Mouse (Mus musculus): Measurements from ENCODE around the gene Tmem37. TPM values are rescaled to one million over a fixed set of nuclear protein-coding genes. Genes with fewer than 3 reads are reported as not detected.

Tmem37 gene
- total RNA-seq (2021), result 1 to 10 TPM; 5.1 to 6.9 TPM

DNA sequence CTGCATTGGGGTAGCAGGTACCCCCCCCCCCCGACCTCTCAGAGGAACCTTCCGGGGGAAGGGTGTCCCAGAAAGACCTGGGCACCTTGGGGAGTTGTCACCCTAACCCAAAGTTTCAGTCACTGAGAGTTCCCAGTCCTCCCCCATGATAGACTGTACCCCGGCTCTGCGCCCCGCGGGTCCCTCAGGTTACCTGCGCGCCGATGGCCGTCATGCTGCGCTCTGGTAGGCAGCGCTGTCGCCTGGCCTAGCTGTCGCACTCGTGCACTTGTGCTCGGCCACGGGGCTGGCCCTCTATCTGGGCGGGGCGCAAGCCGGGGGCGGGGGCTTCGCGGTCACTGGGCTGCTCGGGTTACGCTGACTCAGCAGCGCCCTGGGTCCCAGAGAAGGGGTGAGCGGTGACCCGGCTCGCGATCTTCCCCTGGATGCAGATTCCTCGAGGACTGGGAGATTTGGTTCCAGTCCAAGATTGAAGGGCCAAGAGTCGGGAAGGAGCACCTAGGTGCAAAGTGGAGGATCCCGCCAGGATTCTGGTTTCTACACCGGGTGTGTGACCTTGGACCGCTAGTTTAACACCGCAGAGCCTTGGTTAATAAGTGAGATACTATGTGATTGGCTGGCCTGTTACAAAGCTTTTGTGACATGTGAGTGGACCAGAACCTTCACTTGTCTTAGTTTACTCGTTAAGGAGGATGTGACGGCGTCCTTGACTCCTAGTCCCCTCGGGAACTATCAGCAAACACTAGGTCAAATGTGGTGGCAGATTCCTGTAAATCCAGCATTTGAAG lies at the start of gene Tmem37:
TSS of gene Tmem37 (minus strand) at position 556 of the 788 bp plus-strand sequence.
- intact Hi-C loops (cut with DNase I), result no loop called here
- peak; percentile 57 for DNase-seq (ENCODE audit: low spot score)

DNA sequence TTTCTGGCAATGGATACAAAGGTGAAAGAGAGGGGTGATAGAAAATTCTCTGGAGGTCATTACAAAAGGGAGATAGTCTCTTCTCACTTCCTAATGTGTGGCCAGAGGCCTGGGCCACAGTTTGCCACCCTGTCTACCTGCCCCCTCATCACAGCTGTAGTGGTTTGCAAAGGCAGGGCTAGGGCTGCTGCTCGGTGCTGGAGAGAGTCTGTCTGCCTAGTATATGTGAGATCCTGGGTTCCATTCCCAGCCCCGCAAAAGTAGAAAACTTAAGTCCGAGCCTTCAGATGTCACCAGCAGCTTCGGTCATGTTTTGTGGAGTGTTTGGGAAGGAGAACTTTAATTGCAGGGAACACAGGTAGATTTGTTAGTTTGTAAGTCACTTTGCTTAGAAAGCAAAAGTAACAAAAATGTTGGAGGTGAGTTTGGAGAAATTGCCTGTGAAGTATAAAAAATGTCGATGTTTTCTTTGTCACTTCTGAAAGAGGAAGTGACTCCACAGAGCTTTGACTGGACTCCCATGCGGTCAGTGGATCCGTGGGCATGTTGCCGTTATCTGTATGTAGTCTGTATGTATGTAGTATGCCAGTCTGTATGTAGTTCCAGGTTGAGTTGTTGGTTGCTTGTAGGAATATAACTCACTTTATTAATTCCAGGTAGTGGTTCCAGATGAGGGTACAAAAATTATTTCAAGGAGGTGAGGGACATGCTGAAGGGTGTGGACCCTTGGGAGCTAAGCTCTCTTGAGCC lies 48.9 kb upstream of the Tmem37 start:
- intact Hi-C loops (cut with DNase I), result loop anchor here (5.0 kb wide), 1 partner anchor 1806 kb away; no protein-coding TSS in a partner anchor
- DNase-seq (ENCODE audit: low spot score), result no peak

DNA sequence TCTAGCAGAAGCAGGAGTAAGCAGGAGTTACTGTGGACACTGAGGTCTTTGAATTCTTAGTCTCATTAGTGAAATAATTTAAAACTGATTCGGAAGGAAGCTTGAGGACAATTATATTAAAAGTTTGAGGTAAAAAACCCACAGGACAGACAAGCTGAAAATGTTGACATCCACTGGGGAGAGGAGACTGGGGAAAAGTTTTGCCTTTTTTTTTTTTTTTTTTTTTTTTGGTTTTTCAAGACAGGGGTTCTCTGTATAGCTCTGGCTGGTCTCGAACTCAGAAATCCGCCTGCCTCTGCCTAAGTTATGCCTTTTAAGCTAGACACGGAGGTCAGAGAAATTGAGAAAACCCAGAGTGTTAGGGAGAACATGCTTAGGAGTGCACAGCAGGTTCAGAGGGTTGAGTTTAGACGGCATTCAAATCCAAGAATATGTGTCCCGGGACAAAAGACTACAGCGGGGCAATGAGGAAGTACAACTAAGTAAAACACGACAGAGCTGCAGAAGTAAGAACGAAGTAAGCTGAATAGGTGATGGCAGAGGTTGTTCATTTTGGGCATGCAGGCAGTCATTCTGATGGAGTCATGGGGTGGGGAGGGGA lies 48.2 kb upstream of the Tmem37 start:
- no peak for DNase-seq (ENCODE audit: low spot score)
- intact Hi-C loops (cut with DNase I), result loop anchor here (5.0 kb wide), 1 partner anchor 1805 kb away; no protein-coding TSS in a partner anchor

DNA sequence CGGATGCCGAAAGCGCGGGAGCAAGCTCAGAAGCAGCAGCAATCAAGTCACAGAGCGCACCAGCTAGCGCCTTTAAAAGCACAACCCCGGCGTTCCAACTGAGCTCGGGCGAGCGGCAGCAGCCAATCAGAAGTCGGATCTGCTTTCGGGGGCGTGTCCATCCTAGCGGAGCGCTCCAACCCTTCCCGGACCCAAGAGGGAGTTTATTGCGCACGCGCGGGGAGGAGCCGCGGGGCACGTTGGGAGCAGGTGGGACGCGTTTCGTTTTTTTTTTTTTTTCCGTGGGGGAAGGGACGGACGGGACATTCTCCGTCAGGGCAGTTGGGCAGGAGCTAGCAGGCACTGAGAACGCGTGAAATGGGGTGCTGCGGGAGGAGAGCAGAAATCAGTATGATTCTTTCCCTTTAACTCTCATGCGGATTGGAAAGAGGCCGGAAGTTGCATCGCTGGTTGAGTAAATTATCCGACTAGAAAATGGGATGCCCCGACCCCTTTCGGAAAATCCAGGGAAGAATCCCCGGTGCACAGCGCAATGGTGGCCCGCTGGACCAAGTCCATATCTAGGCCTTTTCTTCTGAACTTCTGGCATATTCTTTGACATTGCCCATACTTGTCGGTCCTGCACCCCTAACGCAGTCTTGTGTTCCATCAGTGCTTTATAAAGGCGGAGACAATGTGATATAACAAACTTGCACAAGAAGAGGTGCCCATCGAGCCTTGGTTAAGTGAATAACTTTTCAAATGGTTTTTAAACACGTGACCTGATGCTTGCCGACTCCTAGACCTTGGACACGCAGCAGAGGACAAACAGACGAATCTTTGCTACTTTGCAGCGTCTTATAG lies 47.3 kb upstream of the Tmem37 start, which contains the start of the genes Dbi and 3110009E18Rik:
TSS of gene Dbi (minus strand) at position 110 of the 843 bp plus-strand sequence.
TSS of gene 3110009E18Rik (plus strand) at position 219 of the 843 bp plus-strand sequence.
- peak; percentile 96 for DNase-seq (ENCODE audit: low spot score)
- intact Hi-C loops (cut with DNase I), result loop anchor here (5.0 kb wide), 1 partner anchor 1804 kb away; no protein-coding TSS in a partner anchor

DNA sequence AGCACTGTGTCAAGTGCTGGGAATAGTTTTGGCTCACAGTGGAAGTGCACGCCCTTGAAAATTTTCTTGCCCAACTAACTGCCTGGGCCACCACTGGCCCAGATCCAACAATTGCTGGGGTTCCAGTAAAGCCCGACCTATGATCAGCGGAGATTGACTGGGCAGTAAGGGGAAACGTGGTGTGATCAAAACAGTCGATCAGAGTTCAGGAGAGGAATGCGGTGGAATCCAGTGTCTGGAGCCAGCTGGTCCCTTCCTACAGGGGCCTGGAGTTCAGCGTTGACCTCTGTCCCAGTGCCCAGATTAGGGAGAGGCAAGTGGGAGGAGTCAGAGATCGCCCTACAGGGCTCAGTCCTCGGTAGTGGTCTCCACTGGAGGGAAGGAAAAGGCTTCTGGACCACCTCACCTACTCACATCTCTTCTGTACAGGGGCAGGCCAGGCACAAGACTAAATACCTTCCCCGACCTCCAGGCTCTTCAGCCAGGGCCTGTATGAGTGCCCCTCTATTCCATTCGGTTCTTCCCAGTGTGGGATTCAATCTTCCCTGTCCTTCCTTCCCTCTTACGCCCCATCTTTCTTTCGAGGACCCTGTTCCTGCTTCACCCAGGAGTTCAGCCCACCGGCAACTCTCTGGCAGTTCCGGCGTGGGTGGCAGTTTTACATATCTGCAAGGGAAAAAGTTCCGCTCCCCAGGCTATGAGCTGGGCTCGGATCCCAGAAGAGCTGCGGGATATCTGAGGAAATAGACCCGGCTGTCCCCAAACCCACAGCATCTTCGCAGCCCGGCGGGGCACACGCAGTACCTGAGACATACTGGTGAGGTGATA lies 46.5 kb upstream of the Tmem37 start:
- intact Hi-C loops (cut with DNase I), result loop anchor here (5.0 kb wide), 1 partner anchor 1803 kb away; no protein-coding TSS in a partner anchor

DNA sequence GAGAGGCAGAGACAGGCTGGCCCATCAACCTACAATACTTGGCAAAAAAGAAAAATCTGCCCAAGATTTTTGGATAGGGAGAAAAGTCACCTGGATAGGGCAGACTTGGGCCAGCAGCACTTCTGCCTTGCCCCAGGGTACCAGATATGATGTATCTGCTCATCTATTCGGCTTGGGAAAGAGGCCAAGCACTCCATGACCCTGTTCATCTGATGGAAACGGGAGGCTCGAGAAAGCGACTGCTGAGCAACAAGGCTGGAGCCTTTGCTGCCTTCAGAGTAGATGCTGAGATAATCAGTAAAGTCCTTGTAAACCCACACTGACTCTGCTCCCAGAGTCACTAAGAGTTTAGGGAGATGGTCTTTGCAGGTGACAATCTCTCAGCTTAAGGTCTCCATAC lies 45.5 kb upstream of the Tmem37 start:
- no peak for DNase-seq (ENCODE audit: low spot score)
- intact Hi-C loops (cut with DNase I), result no loop called here

More for the DNA sequence above, 46.5 kb upstream of the Tmem37 start:
- DNase-seq (ENCODE audit: low spot score), result no peak

DNA sequence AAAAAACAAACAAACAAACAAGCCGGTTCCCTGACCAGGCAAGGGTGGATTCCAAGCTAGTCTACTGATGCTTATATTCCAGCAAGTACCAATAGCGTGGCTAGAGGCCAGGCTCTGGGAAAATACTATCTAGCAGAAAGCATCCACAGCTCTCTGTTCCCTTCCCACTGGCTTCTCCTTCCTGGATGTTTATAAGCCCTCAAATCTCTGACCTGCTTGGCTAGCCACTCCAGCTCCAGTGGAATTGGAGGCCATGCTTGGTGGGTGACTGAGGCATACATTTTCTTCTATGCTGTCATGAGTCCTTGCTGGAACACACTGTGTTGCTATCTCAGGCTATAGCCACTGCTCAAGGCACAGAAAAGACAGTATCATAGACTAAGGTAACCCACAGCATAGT lies 45.0 kb upstream of the Tmem37 start:
- DNase-seq (ENCODE audit: low spot score), result no peak
- intact Hi-C loops (cut with DNase I), result no loop called here

DNA sequence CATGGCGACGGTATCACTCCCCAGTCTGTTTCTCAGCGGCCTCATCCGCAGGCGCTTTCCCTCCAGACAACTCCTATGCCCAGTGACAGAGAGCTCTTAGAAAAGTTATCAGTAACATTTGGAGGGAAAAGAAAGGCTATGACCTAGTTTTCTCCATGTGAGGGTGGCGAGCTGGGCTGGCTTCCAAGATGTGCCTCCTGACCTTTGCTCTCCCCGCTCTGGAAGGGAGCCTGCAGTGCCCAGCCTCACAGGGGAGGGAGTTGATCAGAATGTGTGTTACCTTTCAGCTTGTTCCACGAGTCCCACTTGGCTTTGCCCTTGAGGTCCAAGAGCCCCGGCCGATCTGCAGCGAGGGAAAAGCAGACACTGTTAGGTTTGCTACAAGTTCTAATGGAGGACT lies 42.2 kb upstream of the Tmem37 start:
- no peak for DNase-seq (ENCODE audit: low spot score)
- intact Hi-C loops (cut with DNase I), result no loop called here

DNA sequence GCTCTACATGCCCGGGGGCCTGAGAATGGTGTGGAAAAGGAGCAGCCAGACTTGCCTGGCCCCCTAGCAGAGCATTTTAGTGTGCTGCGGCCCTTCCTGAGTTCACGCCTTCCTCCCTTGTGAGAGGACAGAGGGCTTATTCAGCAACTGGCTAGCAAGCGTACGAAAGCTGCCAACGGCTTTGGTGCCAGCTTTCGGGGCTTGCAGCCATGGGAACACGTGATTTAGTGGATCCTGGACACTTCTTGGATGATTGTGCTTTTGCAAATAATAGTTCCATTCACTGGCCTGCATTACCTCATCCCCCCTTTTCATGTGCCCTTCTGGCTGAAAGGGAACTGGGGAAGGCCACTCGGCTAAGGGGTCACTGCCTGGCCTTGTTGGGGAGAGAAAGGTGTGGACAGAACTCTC lies 41.8 kb upstream of the Tmem37 start:
- DNase-seq (ENCODE audit: low spot score), result peak; percentile 61
- intact Hi-C loops (cut with DNase I), result no loop called here

DNA sequence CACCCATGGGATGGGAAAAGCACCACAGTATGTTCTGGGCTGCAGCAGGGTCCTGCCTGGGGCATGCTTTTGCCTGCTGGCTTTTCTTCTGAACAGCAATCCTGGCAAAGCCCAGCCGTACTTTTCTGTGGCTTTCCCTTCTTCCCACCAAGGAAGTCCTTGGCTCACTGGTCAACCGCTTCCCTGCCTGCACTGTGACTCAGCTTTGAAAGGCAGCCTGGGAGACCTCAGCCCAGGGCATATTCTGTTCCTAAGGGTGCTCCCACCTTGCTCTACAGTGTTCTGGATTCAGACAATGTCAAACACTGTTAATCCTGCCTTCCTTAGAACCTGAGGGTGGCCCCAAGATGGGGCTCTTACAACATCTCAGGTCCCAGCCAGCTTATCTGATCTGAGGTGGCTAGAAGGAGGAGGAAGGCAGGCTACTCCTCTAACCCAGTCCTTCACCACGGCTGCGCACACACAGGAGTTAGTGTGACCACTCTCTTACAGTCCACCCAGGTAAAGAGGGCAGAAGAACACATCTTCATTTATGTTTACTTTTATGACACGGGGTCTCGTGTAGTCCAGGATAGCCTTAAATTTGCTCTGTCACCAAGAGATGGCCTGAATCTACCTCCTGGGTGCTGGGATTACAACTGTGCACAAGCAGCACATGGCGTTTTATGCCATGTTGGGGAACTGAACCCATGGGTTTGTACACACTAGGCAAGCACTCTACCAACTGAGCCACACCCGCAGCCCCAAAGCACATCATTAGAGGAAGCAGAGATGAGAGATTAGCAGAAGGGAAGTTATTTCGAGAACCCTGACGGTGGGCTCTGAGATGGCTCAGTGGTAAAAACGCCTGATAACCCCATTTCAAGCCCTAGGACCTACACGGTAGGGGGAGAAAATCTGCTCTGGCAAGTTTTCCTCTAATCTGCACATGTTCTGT lies 38.6 kb upstream of the Tmem37 start:
- intact Hi-C loops (cut with DNase I), result no loop called here
- no peak for DNase-seq (ENCODE audit: low spot score)

DNA sequence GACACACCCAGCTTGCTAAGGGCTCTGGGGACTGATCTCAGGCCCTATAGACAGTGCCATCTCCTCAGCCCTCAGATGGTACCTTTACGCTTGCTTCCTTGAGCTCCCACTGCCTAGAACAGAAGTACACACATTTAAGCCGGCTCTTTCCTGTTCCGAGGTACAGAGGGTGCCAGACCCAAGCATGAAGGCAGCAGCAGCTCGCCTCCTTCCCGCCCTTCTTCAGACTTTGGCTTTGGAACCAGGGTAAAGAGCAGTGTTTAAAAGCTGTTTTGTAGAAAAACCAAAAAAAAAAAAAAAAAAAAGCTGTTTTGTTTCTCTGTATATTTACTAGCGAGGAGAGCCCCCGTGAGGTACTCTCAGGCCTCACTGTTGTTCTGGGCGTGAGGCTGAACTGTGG lies 37.9 kb upstream of the Tmem37 start:
- DNase-seq (ENCODE audit: low spot score), result no peak
- intact Hi-C loops (cut with DNase I), result no loop called here

DNA sequence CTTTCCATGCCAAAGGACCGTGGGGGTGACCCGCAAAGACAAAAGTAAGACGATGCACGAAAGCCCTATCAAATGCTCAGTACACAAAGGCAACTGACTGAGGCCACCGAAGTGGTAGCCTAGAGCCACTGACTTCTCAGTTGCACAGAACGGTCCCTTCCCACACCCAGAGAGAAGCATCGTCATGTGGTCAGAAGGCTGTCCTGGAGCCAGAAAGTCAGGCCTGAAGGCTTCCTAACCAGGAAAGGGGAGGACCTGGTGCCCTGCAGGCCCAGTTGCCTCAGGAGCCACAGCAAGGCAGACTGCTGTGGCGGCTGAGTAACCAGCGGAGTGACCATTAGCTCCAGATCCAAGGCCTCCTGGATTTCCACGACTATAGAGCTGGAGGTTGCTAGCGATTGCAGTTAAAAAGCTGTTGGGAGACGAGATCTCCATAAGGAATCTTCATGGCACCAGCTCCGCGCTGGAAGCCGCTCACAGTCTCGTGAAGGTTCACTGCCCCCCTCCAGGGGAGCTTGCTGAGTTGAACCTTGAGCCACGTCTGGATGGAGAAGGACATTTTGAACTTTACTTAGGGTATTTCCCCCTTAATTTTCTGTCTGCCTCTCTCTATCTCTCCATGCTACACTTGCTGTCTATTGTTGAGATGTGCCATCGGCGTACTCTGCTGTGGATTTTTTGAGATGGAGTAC lies 36.0 kb upstream of the Tmem37 start:
- intact Hi-C loops (cut with DNase I), result no loop called here
- DNase-seq (ENCODE audit: low spot score), result no peak

DNA sequence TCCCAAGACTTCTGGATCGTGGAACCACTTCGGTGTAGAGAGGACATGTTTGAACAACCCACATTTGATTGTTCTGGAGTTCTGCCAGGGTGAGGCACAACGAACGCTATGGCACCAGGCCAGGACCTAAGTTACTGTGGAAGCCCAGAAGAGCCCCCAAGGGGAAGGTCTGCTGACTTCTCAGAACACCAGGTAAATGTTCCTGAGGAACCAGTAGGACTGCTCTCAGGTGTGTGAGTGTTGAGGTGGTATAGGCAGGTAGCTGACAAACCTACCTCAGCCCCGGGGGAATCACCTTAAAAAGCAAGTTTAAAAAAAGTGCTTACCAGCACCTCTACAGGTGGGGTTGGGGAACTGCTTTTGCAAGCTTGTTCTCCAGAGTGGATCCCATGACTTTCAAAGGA lies 31.7 kb upstream of the Tmem37 start:
- intact Hi-C loops (cut with DNase I), result no loop called here
- no peak for DNase-seq (ENCODE audit: low spot score)

DNA sequence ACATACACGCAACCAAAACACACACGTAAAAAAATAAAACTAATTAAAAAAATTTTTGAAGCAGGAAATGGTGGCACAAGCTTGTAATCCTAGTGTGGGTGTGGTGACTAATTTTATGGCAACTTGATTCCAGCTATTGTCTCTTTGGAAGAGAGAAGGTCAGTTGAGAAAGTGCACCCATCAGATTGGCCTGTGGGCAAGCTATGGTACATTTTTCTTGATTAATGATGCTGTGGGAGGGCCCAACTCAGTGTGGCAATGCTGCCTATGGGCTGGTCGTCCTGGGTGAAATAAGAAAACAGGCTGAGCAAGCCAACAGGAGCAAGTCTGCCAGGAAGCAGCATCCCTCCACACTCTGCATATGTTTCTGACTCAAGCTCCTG lies 27.3 kb upstream of the Tmem37 start:
- DNase-seq (ENCODE audit: low spot score), result no peak
- intact Hi-C loops (cut with DNase I), result no loop called here

DNA sequence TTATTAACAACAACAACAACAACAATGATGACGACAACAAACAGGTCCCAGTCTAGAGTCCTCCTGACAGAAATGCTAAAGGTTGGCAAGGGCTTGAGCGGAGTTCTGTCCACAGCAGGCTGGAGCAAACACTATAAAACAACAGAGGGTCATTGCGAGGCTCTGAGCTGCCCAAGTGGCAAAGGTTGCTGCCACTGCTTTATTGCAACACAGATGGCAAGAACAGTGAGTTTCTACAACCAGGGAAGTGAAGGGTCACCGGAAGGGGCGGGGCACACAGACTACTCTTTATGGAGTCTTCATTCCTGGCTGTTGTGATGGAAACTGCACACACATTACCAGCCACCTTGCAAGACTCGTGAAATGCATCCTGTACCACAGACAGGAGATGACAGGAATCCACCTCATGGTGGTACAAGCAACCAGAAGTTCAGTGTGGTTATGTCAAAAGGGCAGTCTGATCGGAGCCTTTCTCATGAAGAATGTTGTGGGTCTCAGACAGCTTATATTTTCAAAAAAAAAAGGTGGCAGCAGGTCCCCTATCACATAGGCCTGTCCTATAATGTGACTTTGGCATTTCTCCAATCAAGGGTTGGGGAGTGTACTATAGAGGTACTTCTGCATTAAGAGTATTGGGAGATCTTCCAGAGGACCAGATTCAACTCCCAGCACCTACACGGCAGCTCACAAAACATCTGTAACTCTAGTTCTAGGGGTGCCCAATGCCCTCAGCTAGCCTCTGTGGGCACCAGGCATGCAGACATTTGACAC lies 26.8 kb upstream of the Tmem37 start:
- DNase-seq (ENCODE audit: low spot score), result no peak
- intact Hi-C loops (cut with DNase I), result no loop called here

DNA sequence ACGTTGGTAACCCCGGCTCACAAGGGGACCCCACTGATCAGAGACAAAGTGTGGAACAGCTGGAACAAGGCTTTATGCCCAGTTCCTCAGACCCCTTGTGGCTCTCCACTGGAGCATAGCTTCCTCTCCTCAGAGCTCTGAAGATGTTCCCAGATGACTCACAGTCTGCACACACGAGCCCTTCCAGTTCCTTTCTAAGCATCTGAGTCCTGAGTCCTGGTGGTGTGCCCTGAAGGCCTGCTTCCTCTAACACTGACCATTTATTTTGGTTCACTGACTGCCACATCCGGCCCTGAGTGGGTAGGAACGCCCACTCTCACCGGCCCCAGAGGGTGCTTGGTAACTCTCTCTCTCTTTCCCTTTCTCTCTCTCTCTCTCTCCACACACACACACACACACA lies 25.6 kb upstream of the Tmem37 start:
- intact Hi-C loops (cut with DNase I), result loop anchor here (2.0 to 10.0 kb wide), 2 partner anchors 47 to 275 kb away; no protein-coding TSS in a partner anchor
- DNase-seq (ENCODE audit: low spot score), result no peak
